Mouse (Mus musculus): ENCODE data around the gene Trappc12.
"Not testable (repeated sequence)": the region's sequence is repeated elsewhere in the genome, so short reads cannot be mapped to it uniquely, and the experiment has no call there.

Gene Trappc12

DNA sequence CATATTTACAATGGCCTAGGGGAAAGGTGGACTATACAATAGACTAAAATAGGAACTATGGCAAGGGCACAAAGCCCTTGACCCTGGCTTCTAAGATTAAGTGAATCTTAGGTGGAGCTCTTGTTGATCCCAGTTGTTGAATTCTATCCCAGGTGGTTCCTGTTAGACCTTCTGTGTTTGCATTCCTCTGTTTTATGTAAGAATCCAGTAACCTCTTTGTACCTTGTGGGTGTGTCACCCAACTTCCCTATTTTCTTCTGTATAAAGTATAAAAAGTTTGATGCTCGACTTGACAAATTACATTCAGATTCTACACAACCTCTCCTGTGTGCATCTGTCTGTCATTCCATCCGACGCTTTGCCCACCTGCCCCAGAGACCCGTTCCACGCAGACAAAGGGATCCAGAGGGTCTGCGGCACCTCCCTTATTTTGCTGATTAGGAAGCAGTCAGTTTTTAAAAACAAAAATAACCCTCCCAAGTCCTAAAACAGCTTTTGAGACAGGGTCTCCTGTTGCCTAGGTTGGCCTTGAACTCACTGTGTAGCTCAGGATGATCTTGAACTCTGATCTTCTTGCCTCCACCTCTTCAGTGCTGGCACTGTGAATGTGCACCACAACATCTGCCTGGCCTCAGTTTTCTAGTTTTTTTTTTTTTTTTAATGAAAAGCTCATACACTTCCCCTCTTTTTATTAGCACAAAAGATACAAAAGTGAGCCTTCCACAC lies 16.6 kb downstream of the Trappc12 start:
- not testable (repeated sequence) for DNase-seq (ENCODE audit: low spot score in 2 of 2)

DNA sequence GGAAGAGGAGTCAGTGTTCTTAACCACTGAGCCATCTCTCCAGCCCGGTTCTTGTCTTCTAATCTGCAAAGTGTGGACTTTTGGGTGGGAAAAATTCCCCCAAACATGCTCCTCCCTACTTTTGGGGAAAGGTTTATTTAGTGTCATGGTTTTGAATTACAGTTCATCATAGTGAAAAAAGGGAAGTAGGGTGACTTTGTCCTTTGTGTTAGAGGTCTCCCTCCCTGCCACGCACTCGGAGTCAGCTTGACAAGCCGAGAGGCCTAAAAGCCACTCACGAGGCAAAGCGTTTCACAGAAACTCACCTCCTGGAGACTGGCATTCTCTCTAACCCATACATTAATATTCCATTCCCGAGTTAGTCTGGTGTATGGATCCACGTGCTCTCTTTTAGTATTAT lies 17.6 kb downstream of the Trappc12 start:
- DNase-seq (ENCODE audit: low spot score in 2 of 2): no peak

DNA sequence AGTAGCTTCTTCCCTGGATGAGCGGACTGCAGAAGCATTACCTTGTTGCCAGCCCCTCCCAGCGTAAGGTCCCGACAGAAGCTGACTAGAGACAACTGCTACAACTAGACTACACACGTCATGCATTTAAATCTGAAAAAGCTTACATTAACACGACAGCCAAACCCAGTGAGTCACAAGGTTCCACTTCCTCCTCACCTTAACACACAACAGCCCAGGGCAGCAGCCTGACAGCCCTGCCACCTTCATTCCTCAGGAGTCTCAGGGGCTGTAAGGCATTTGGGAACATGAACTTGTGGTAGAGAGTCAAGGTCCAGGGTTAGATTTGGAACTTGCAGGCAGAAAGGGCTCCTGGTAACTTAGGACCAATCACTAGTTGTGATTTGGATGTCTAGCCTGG lies 23.2 kb downstream of the Trappc12 start:
- no peak for DNase-seq (ENCODE audit: low spot score in 2 of 2)

DNA sequence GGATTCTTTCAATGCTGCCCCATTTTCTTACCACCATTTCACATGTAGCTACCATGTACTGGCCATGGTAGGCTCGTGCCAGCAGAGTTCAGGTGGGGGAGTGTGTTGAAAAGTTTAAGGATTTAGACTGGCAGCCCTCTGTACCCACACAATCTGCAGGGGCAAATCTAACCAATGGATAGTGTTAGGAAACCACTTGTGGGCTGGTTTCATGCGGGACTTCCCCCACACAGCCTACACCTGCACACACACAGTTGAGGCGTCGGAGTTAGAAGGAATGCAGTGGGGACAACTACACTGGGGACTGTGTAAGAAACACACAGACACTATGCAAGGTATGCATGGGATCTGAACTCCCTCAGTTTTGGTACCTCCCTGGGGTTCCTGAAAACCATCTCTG lies 24.1 kb downstream of the Trappc12 start:
- no peak for DNase-seq (ENCODE audit: low spot score in 2 of 2)

DNA sequence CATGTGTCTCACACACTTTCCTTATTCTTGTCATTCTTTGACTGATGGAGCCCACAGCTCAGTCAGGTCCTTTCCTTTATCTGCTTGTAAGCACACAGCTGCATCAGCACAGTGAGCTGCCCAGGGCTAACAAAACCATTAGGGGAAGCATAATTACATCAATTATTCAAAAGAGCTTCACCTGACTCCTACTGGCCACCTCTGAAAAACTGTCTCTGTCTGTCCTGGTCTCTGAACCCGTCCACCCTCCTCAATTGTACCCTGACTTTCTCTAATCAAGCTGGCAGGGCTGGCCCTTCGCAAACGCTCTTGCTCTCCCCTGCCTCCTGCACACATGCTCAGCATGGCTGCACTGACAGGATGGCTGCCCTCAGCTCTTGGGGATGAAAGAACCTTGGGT lies 25.9 kb downstream of the Trappc12 start:
- no peak for DNase-seq (ENCODE audit: low spot score in 2 of 2)

DNA sequence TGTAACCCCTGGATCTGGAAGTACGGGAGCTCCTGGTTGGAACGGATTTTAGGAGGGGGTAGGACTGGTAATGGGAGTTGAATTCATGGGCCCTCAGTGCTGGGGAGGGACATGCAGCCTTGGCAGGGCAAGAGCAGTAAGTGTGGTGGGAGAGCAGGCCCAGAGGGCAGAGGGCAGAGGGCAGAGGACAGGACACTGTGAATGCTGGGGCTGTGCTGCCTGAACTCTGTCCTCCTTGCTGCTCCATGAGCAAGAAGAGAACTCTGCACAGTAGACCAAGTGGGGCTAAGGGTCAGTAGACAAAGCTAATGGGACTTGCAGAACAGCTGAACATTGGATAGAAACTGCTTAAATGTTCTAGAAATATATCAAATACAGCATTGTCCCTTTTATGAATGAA lies 32.2 kb downstream of the Trappc12 start:
- no peak for DNase-seq (ENCODE audit: low spot score in 2 of 2)

DNA sequence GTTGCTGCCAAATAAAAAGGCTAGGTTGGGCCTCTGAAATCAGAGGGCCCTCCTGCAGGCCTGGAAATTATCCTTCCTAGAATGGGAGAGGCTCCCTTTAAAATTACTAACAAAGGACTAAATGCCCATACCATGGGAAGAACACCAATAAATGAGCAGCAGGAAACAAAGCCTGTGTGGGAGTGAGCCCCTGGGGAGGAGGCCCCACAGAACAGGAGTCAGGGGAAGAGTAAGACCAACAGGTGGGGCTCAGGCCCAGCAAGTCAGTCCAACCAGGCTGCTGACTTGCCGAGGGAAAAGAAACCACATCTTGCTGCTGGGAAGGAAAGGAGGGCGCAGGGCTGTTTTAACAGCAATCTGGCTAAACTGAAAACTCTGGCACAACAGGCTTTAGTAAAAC lies 33.2 kb downstream of the Trappc12 start:
- DNase-seq (ENCODE audit: low spot score in 2 of 2): no peak

DNA sequence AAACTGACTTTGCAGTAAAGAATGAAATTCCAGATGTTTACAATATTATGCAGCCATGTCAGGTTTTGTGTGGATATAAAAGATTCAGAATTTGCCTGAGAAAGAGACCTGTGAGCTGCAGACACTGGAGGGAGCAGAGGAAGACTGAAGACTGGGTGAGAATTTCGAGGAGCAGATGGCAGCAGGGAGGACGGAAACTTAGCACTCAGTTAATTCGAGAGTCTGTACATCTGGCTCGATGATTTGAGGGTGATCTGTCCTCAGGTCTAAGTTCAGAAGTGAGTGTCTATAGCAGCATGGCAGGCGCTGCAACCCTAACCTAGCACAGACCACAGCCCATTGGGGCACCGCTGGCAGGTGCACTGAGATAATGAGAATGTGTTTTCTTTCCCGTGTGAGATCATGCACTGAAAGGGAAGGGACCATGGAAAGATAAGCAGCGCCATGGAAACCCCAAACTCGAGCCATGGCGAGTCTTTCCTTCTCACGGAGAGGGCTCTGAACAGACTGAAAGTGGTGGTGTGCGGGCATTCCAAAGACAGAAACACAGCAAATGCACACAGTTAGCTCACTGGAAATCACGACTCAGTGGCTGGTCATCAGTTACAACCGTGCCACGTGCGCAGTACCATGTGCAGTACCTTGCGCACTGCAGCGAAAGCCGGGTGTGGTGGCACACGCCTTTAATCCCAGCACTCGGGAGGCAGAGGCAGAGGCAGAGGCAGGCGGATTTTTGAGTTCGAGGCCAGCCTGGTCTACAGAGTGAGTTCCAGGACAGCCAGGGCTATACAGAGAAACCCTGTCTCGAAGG lies 35.2 kb downstream of the Trappc12 start:
- DNase-seq (ENCODE audit: low spot score in 2 of 2): no peak

DNA sequence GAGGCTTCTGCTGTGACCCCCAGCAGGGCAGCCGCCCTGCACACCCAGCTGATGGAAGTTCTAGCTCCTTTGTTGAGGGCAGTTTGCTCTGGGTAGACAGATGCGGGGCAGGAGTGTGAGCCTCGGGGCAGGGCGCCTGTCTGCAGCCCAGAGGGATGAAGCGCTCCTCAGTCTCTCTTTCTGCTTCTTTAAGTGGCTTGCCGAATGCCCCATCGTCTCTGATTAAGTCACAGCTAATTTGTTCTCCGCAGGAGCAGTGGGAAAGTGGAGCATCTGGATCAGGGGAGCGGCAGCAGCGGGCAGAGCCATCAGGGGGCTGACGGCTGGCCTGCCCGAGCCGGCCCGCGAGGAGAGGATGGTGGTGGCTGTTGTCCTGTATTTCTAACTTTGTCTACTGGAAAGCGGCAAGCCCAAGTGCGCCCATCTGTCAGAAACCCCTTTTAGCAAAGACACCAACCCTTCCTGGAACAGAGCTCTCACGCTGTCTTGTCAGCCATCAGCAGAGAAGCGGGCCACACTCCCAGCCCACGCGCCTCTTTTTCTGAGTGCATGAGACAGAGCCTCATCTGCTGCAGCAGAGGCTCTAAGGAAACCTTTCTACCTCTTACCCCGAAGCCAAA lies 39.6 kb downstream of the Trappc12 start:
- DNase-seq (ENCODE audit: low spot score in 2 of 2): peak; percentile 59 to 65

DNA sequence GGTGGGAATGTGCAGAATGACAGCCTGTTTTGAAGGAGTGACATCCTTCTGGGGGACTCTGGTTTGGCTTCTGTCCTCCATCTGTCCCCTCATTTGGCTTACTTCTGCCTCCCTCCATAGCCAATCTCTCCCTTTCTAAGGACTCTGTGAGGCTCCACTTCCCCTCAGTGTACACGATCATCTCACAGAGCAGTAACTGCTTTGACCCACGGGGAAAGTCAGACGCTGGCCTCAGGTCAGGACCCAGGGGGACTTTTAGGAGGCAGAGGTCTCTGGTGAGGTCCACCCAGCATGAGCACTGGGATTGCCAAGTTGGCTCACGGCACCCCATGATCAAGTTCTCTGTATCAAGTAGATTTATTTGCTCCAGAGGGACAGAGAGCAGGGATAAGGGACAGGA lies 42.1 kb downstream of the Trappc12 start:
- no peak for DNase-seq (ENCODE audit: low spot score in 2 of 2)

DNA sequence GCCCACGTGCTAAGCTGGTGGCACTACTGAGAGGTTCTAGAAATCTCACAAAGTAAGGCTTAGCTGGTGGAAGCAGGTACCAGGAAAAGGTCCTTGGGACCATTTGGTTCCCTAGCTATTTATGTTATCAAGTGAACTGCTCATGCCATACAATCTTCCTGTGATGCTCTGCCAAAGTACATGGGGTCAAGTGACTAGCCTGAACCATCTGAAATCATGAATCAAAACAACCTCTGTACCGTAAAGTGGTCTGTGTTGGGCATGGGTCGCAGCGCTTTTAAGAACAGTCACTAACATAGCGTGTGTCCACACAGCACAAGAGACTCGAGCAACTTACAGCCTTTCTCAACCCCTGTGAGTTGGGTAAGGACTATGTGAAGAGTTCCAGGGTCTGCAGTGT lies 45.1 kb downstream of the Trappc12 start:
- no peak for DNase-seq (ENCODE audit: low spot score in 2 of 2)

DNA sequence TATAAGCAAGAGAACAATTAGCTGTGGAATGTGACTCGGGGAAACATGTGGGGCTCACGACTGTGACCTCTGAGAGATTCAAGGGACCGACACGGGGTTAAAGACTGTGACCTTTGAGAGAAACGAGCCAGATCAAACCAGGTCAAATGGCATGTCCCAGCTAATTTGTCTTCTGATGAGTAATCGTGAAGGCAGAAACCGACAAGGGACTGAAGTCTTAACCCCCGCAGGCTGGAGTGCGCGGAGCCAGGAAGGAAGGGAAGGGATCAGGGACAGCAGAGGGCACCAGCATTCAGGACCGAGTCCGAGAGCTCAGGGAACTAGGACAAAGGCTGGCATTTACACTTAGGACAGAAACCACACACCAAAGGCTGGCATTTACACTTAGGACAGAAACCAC lies 45.9 kb downstream of the Trappc12 start:
- DNase-seq (ENCODE audit: low spot score in 2 of 2): no peak

DNA sequence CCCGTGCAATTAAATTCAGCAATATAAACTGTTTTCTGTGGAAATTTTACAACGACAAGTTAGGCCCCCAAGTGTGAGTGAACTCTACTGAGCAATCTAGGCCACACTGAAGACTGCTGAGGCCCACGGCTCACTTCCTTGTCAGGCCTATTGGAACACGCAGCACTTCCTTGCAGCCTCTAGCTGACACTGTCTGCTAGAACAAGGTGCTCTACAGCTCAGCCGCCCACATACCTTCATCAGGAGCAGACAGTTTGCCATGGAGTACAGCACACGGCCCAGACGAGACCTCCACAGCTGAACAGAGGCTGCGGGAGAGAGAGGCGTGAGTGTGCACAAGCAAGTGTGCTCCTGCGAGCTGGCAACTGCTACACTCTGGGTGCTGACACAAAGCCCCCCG lies 49.0 kb downstream of the Trappc12 start:
- no peak for DNase-seq (ENCODE audit: low spot score in 2 of 2)

DNA sequence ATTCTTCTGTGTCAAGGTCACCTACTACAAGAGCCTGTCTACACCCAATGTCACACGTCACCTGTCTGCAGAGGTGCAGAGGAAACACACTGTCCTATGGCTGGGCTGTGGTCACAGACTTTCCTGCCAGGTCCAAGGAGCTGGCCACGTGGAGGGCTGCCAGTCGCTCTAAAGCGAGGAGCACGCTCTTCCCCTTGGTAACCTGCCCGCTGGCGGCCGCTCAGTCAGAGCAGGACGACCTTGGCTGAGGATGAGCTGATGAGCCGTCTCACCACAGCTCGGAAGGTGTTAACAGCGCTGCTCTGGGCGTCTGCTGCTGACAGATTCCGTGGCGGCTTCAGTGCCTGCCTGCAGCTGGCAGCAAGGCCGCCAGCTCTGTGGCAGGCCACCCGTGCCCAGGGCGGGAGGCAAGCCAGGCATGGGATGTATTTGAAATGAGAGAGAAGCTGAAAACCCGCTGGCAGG lies 49.7 kb downstream of the Trappc12 start:
- peak in 1 of 2 experiments; percentile 46 for DNase-seq (ENCODE audit: low spot score in 2 of 2)

DNA sequence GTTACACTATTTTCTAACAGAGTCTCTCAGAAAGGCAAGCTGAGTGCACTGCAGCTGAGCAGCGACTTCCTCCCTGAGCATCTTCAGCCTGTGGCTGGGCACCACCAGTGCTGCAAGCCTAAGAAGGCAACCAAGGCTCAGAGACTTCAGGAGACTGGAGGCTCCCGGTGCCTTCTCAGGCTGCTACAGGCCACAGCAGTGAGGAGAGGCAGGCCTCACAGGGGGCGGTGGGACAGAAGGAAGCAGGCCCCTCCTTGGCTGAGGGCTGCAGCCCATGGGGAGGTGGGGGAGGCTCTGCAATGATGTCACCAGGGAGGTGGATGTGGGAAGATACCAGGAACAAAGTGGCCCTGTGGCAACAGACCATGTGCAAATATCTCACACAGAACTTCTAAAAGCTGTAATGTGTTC lies 50.2 kb downstream of the Trappc12 start:
- DNase-seq (ENCODE audit: low spot score in 2 of 2): no peak

DNA sequence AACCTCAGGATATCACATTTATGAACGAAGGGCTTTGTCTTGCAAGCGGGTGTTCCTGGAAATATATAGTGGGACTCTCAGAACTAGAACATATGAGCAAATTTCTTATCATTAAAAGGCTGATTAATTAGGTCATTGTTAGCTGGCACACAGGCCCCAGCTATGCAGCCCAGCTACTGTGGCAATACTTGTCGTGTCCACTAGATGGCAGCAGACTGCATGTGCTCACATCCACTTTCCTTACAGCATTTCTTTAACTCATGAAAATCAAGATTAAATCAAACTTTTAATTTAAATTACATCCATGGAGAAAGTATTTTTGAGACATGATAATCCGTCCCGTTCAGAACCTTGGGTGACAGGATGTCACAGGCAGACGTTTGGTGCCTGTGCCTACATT lies 50.6 kb downstream of the Trappc12 start:
- peak; percentile 72 to 77 for DNase-seq (ENCODE audit: low spot score in 2 of 2)

DNA sequence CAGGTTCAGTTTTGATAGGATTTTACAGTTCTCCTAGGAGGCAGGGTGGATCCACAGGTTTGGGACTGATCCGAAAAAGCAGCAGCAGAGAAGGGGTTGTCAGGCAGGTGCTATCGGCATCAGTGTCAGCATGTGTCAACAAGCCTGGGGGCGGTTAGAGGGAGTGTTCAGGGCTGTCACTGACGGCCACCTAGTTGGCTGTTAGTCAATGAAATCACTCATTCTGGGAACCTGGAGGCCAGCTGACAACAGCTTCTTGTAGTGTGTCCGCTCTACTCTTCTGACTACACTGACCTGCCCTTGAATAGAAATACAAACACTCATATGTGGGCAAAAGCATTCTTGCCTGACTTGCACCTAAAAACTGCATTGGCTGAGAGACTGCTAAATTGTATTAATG lies 51.2 kb downstream of the Trappc12 start:
- DNase-seq (ENCODE audit: low spot score in 2 of 2): no peak

DNA sequence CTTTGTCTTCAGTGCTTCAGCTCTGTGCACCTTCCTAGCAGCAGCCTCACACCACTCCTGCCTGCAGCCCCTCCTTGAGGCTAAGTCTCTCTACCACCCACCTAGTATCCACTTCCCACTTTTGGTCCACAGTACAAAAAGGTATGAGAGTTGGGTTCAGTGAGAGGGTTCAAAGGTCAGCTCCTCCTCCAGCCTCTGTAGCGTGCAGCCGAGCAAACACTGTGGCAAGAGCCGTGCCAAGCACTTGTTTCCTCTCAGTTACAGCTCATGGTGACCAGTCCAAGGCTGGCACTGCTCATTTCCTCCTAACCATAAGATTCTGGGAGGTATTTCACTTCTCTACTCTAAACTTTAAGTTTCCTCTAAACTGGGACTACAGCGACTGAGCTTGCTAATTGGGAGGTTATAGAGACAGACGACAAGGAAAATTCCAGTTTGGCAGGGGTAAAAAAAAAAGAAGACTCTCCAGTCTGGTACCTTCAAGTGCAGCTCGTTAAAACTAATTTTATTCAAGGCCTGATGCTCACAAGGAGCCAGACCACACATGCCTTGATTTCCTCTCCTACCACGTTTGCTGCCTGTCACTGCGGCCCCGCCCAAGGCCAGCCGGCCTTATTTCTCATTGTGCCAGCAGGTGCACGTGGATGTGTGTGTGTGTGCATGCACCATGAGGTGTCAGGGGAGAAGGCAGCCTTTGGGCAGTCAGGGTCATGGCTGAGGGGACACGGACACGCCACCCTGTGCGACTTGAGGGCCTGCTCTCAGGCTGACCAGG lies 52.3 kb downstream of the Trappc12 start:
- no peak for DNase-seq (ENCODE audit: low spot score in 2 of 2)

DNA sequence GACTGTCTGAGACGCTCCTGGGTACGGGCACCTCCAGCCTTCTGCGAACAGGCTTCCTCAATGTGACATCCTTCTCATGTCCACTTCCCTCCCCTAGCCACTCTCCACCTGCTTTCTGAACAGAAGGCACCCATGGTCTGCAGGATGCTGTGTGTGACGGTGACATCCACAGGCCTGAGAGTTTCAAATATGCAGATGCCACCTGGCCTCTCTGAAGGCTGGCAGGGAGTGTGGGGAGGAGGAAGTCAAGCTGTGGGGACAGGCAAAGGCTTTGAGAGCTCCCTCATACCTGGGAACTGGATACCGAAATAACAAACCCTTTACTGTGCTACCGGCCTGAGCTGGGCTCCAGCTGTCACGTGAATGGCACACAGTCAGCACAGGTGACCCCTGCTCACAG lies 55.5 kb downstream of the Trappc12 start:
- no peak for DNase-seq (ENCODE audit: low spot score in 2 of 2)

DNA sequence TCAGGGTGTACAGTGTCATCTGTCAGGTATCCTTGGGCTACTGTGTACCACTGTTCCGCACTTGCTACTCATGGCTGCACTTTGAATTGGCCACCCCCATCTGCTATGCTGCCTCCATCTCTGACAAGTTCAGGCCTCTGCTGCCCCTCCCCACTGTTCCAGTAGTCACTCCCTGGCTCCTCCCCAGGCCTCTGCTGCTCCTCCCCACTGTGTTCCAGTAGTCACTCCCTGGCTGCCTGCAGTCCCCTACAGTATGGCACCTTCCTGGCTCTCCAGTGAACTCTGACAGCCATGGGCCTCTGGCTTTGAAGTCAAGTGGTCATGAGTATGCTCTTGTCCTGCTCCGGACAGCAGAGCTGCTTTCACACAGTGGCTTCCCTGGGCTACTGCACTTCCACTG lies 56.0 kb downstream of the Trappc12 start:
- no peak for DNase-seq (ENCODE audit: low spot score in 2 of 2)

DNA sequence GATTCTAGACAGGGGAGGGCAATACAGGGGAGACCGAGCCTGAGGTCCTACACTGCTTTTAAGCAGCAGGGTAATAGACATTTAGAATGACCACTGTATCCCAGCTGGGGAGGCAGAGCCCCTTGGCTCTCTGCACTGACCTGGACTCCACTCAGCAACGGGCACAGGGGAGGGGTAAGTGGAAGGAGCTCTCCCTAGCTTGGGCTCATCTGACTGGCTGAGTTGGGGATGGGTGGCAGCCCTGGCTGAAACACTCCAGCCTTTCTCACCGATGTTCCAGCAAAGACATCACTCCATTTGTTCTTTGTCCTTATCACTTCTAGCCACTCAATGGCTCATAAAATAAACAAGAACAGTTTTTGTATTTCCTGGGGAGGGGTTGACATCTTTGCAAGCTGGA lies 56.5 kb downstream of the Trappc12 start:
- DNase-seq (ENCODE audit: low spot score in 2 of 2): no peak

DNA sequence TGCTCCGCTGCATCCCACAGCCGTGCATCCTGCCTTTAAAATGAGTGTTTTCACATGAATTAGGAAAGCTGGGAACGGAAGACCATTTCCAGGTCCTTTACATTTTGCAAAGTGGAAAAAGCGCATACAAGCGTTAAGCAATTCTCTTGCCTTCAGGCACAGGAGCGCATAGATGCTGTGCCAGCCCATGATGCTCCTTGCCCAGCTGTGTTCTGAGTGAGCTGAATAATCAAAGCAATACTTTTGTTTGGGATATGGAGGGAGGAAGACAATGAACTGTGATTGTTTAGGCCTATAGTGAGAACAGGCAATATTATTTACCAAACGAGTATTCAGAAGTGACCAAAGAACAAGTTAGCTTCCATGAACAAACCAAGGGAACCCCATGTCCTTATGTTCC lies 59.5 kb downstream of the Trappc12 start:
- DNase-seq (ENCODE audit: low spot score in 2 of 2): no peak
